Mouse (Mus musculus): ENCODE measurements around the gene Nkain4. TPM values are rescaled to one million over a fixed set of nuclear protein-coding genes. Genes with fewer than 3 reads are reported as not detected.

Gene Nkain4
- polyA plus RNA-seq, 1 experiment = 3.7 TPM

GRCm38 (mm10) chr2:180949947-180950346 lies 4.6 kb downstream of the Nkain4 start:
- Histone ChIP-seq H3K27me3 (ENCODE audit: control insufficient read depth, insufficient read depth, low read length) (no peaks in the 10 kb centered on the region), H3K36me3 (ENCODE audit: control insufficient read depth, insufficient read depth, low read length) (no peaks in the 10 kb centered on the region), H3K4me3 (ENCODE audit: control insufficient read depth, low read depth, low read length) (no peak overlapping the region), H3K4me1 (ENCODE audit: control insufficient read depth, insufficient read depth, low read length) (peaks cover 3% of the 10 kb centered on the region; the same call in 1 of the 2 replicates), H3K27ac (ENCODE audit: control insufficient read depth, insufficient read depth, low read depth, low read length) (no peak overlapping the region)
- TF ChIP-seq POLR2A (IDR thresholded peaks at IDR 0.05; ENCODE audit: control insufficient read depth, low read depth, low read length) (no peak), CTCF (IDR thresholded peaks at IDR 0.05; ENCODE audit: control insufficient read depth, insufficient read depth, insufficient replicate concordance, low read depth, low read length) (no peak)

DNA sequence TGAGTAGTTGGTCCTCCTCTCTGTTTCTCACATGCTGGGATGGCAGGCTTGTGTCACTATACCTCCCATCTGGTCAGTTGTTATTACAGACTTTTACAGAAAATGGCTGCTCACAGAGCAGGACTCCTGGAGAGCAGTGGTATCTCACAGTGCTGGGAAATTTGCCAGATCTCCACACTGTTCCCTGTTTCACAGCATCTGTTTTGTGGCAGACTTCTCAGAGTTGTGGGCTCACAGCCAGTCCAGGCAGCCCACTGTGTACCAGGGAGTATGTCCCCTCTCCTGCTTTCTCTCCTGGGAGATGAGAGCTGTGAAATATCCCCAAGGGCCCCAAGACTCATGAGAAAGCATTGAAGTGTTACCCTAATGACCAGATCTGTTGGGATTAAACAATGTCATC lies 12.6 kb downstream of the Nkain4 start:
- Histone ChIP-seq H3K27ac (ENCODE audit: control insufficient read depth, insufficient read depth, low read depth, low read length) (no peak overlapping the region), H3K36me3 (ENCODE audit: control insufficient read depth, insufficient read depth, low read length) (no peaks in the 10 kb centered on the region), H3K27me3 (ENCODE audit: control insufficient read depth, insufficient read depth, low read length) (no peaks in the 10 kb centered on the region), H3K4me3 (ENCODE audit: control insufficient read depth, low read depth, low read length) (peak overlapping the region; percentile 37), H3K4me1 (ENCODE audit: control insufficient read depth, insufficient read depth, low read length) (no peaks in the 10 kb centered on the region; the same call in 1 of the 2 replicates)
- TF ChIP-seq POLR2A (IDR thresholded peaks at IDR 0.05; ENCODE audit: control insufficient read depth, low read depth, low read length) (no peak), CTCF (IDR thresholded peaks at IDR 0.05; ENCODE audit: control insufficient read depth, insufficient read depth, insufficient replicate concordance, low read depth, low read length) (no peak)

DNA sequence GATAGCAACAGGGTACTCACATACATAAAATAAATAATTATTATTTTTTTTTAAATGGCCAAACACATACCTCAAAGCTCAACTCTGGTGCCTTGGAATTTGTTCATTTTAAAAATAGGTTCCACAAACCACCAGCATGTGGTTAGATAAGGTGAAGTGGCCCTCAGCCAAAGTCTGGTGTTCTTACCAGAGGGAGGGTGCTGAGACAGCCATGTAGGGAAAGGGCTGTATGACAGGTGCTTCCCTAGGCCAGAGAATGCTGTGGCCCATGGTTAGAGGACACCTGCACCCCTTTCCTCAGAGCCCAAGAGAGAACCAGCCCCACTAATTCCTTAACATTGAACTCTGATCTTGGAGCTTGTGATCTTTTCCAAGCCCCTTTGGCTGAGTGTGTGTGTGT lies 14.3 kb downstream of the Nkain4 start:
- Histone ChIP-seq H3K4me1 (ENCODE audit: control insufficient read depth, insufficient read depth, low read length) (no peaks in the 10 kb centered on the region; the same call in 1 of the 2 replicates), H3K36me3 (ENCODE audit: control insufficient read depth, insufficient read depth, low read length) (no peaks in the 10 kb centered on the region), H3K27ac (ENCODE audit: control insufficient read depth, insufficient read depth, low read depth, low read length) (no peak overlapping the region), H3K4me3 (ENCODE audit: control insufficient read depth, low read depth, low read length) (no peak overlapping the region), H3K27me3 (ENCODE audit: control insufficient read depth, insufficient read depth, low read length) (no peaks in the 10 kb centered on the region)
- TF ChIP-seq POLR2A (IDR thresholded peaks at IDR 0.05; ENCODE audit: control insufficient read depth, low read depth, low read length) = no peak
- no peak for TF ChIP-seq CTCF (IDR thresholded peaks at IDR 0.05; ENCODE audit: control insufficient read depth, insufficient read depth, insufficient replicate concordance, low read depth, low read length)

DNA sequence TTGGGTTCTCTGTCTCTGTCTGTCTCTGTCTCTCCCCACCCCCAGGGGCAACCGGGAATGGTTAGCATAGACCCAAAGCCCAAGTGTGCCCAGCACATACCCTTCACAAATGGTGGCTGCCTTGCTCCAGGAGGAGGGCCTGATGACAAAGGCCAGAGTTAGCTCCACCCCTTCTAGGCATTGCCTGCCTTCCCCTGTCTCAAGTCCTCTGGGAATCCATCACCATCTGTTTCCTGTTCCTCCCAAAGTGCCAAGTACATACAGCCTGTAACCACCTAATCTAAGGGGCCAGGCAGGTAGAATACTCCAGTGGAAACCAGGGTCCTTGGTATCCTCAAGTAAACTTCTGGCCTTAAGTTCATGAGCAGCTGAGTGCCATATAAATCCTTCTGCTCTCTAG lies 22.1 kb downstream of the Nkain4 start:
- Histone ChIP-seq H3K4me1 (ENCODE audit: control insufficient read depth, insufficient read depth, low read length) (no peaks in the 10 kb centered on the region), H3K4me3 (ENCODE audit: control insufficient read depth, low read depth, low read length) (no peak overlapping the region), H3K36me3 (ENCODE audit: control insufficient read depth, insufficient read depth, low read length) (no peaks in the 10 kb centered on the region), H3K27ac (ENCODE audit: control insufficient read depth, insufficient read depth, low read depth, low read length) (no peak overlapping the region), H3K27me3 (ENCODE audit: control insufficient read depth, insufficient read depth, low read length) (no peaks in the 10 kb centered on the region)
- TF ChIP-seq POLR2A (IDR thresholded peaks at IDR 0.05; ENCODE audit: control insufficient read depth, low read depth, low read length) = no peak
- TF ChIP-seq CTCF (IDR thresholded peaks at IDR 0.05; ENCODE audit: control insufficient read depth, insufficient read depth, insufficient replicate concordance, low read depth, low read length) = no peak

GRCm38 (mm10) chr2:180928723-180929122 lies 25.8 kb downstream of the Nkain4 start, which contains the start of gene Birc7:
Gene Birc7 (plus strand): TSS chr2:180929023.
- no peak for TF ChIP-seq POLR2A (IDR thresholded peaks at IDR 0.05; ENCODE audit: control insufficient read depth, low read depth, low read length)
- no peak for TF ChIP-seq CTCF (IDR thresholded peaks at IDR 0.05; ENCODE audit: control insufficient read depth, insufficient read depth, insufficient replicate concordance, low read depth, low read length)
- Histone ChIP-seq H3K4me3 (ENCODE audit: control insufficient read depth, low read depth, low read length) (no peak within 1 kb of the TSS), H3K4me1 (ENCODE audit: control insufficient read depth, insufficient read depth, low read length) (peaks cover 3% of the 10 kb centered on the region; the same call in 1 of the 2 replicates), H3K36me3 (ENCODE audit: control insufficient read depth, insufficient read depth, low read length) (no peaks in the 10 kb centered on the region), H3K27me3 (ENCODE audit: control insufficient read depth, insufficient read depth, low read length) (no peaks in the 10 kb centered on the region), H3K27ac (ENCODE audit: control insufficient read depth, insufficient read depth, low read depth, low read length) (no peak within 1 kb of the TSS)

DNA sequence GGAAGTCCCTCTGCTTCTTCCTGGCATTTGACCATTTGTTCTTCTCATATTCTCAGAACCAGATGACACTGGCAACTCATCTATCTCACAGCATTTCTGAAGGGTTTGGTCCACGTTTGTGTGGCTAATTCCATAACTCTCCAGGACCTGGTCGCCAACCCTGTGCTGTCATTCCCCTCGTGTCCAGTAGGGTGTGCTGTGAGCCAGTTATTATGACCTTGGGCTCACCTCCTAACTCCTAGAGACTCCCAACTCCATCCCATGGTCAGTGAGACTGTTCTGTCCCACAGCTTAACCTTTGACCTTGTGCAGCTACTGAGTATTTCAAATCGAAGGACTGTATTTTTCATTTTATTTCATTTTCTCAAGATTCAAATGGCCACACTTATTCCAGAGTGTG lies 29.3 kb downstream of the Nkain4 start:
- H3K27me3 ChIP-seq (ENCODE audit: control insufficient read depth, insufficient read depth, low read length) = no peaks in the 10 kb centered on the region
- H3K4me3 ChIP-seq (ENCODE audit: control insufficient read depth, low read depth, low read length) = no peak overlapping the region
- peaks cover 5% of the 10 kb centered on the region for H3K4me1 ChIP-seq (ENCODE audit: control insufficient read depth, insufficient read depth, low read length)
- TF ChIP-seq POLR2A (IDR thresholded peaks at IDR 0.05; ENCODE audit: control insufficient read depth, low read depth, low read length) (no peak), CTCF (IDR thresholded peaks at IDR 0.05; ENCODE audit: control insufficient read depth, insufficient read depth, insufficient replicate concordance, low read depth, low read length) (peak; percentile 91; the same call in 1 of the 2 replicates)
- no peaks in the 10 kb centered on the region for H3K36me3 ChIP-seq (ENCODE audit: control insufficient read depth, insufficient read depth, low read length)
- H3K27ac ChIP-seq (ENCODE audit: control insufficient read depth, insufficient read depth, low read depth, low read length) = no peak overlapping the region

GRCm38 (mm10) chr2:180922739-180923138 lies 31.8 kb downstream of the Nkain4 start:
- Histone ChIP-seq H3K36me3 (ENCODE audit: control insufficient read depth, insufficient read depth, low read length) (no peaks in the 10 kb centered on the region), H3K27ac (ENCODE audit: control insufficient read depth, insufficient read depth, low read depth, low read length) (no peak overlapping the region), H3K27me3 (ENCODE audit: control insufficient read depth, insufficient read depth, low read length) (no peaks in the 10 kb centered on the region), H3K4me1 (ENCODE audit: control insufficient read depth, insufficient read depth, low read length) (peaks cover 7% of the 10 kb centered on the region), H3K4me3 (ENCODE audit: control insufficient read depth, low read depth, low read length) (no peak overlapping the region)
- TF ChIP-seq POLR2A (IDR thresholded peaks at IDR 0.05; ENCODE audit: control insufficient read depth, low read depth, low read length) = no peak

Measured in testis, adult 2 months (tissue).